Mouse (Mus musculus) heart, postnatal 0 days (tissue): ENCODE measurements around the gene Pck2. TPM values are rescaled to one million over a fixed set of nuclear protein-coding genes. Genes with fewer than 3 reads are reported as not detected.

Experiments
- ATAC-seq: fragments of 200-750 bp; cut with Nextera tagmentation; 2 replicates; pipeline ENCODE4 v1.8.0; 2017; ENCODE audit warnings: low read depth, moderate number of reproducible peaks, moderate library complexity; ENCODE audit not compliant: insufficient read depth
- DNase-seq: peaks from one replicate; pipeline ENCODE4 v3.0.0-alpha.2; 2016; ENCODE audit warnings: low spot score
- H3K27ac ChIP-seq: fragments of 300-500 bp; sonication (generic); 2 replicates; pipeline ENCODE4 v1.5.1; 2014; ENCODE audit warnings: low read depth, mild to moderate bottlenecking
- H3K27me3 ChIP-seq: fragments of 300-500 bp; sonication (generic); 2 replicates; pipeline ENCODE4 v1.6.1; 2014; ENCODE audit warnings: low read length, mixed read lengths; ENCODE audit not compliant: control insufficient read depth, insufficient read depth
- H3K36me3 ChIP-seq: fragments of 300-500 bp; sonication (generic); replicated peaks from 2 replicates; pipeline ENCODE4 v1.6.1; 2014; ENCODE audit warnings: low read length, mixed read lengths; ENCODE audit not compliant: control insufficient read depth, insufficient read depth
- H3K4me1 ChIP-seq: fragments of 300-500 bp; sonication (generic); 2 replicates; pipeline ENCODE4 v1.6.1; 2014; ENCODE audit warnings: antibody characterized with exemption; ENCODE audit not compliant: control insufficient read depth, insufficient read depth
- H3K4me2 ChIP-seq: fragments of 300-500 bp; sonication (generic); 2 replicates; pipeline ENCODE4 v1.6.1; 2014; ENCODE audit warnings: low read depth, mild to moderate bottlenecking, low read length, moderate library complexity
- H3K4me3 ChIP-seq: fragments of 300-500 bp; sonication (generic); 2 replicates; pipeline ENCODE4 v1.5.1; 2014; ENCODE audit warnings: low read depth, low read length
- H3K9ac ChIP-seq: fragments of 300-500 bp; sonication (generic); replicated peaks from 2 replicates; pipeline ENCODE4 v1.6.1; 2014; ENCODE audit warnings: low read depth, low read length, mixed read lengths
- H3K9me3 ChIP-seq: fragments of 300-500 bp; sonication (generic); replicated peaks from 2 replicates; pipeline ENCODE4 v1.6.1; 2016; ENCODE audit warnings: low read length; ENCODE audit not compliant: control insufficient read depth
- CTCF ChIP-seq: IDR thresholded peaks from 2 replicates; pipeline ENCODE4 v1.5.1; 2016; ENCODE audit warnings: antibody characterized with exemption, control low read depth, low read depth
- EP300 ChIP-seq: IDR thresholded peaks from 2 replicates; pipeline ENCODE4 v1.6.1; 2016; ENCODE audit warnings: antibody characterized with exemption, low read depth
- WGBS: fragments of 180-500 bp; shearing (Covaris S2); extraction: QIAGEN DNeasy Blood & Tissue Kit; methylation state at CpG from one replicate; pipeline ENCODE4 v1.1.7; 2014; 5-methylcytosine and 5-hydroxymethylcytosine counted together
- polyA plus RNA-seq: library from polyadenylated mRNA; unstranded; fragments of >200 nt; fragmentation: Nextera tagmentation; extraction: Ambion mirVana; gene quantifications from 2 replicates; pipeline ENCODE4 v1.2.1, GENCODE M21; 2015
- total RNA-seq: library from RNA; depleted of rRNA; stranded (reverse); fragments of >200 nt; gene quantifications from 2 replicates; pipeline ENCODE4 v1.2.3, GENCODE M21; 2014; ENCODE audit warnings: low replicate concordance

Gene Pck2
- total and polyA plus RNA-seq, 2 experiments from 2014 or later, result 22.6 to 85.2 TPM

GRCm38 (mm10) chr14:55551794-55552193 is 11.7 kb downstream of the Pck2 start:
- no peak for ATAC-seq
- no peak overlapping the region for H3K4me2 ChIP-seq
- peaks cover 27% of the 10 kb centered on the region for H3K36me3 ChIP-seq
- no peaks in the 10 kb centered on the region for H3K4me1 ChIP-seq
- no peak overlapping the region for H3K9ac ChIP-seq
- no peaks in the 10 kb centered on the region for H3K27me3 ChIP-seq
- H3K4me3 ChIP-seq, result no peak overlapping the region
- no peaks in the 10 kb centered on the region for H3K9me3 ChIP-seq
- WGBS, result 87% methylated on average over 8 of the region's 8 CpGs
- no peak for TF ChIP-seq EP300
- H3K27ac ChIP-seq, result no peak overlapping the region
- no peak for DNase-seq

- no peaks in the 10 kb centered on the region for H3K27me3 ChIP-seq
- no peak for TF ChIP-seq CTCF
- TF ChIP-seq EP300, result no peak
These were observed 14.6 kb downstream of the Pck2 start for GRCm38 (mm10) chr14:55554635-55555034.

GRCm38 (mm10) chr14:55555788-55556187 is 15.7 kb downstream of the Pck2 start:
- WGBS, result 61% methylated on average over 3 of the region's 3 CpGs

More at GRCm38 (mm10) chr14:55554635-55555034, 14.6 kb downstream of the Pck2 start:
- Histone ChIP-seq H3K36me3 (no peaks in the 10 kb centered on the region; the same call in 1 of the 2 replicates), H3K27ac (no peak overlapping the region), H3K4me2 (no peak overlapping the region), H3K4me3 (no peak overlapping the region), H3K9me3 (no peaks in the 10 kb centered on the region), H3K9ac (no peak overlapping the region), H3K4me1 (no peaks in the 10 kb centered on the region)
- DNase-seq, result no peak
- no peak for ATAC-seq

GRCm38 (mm10) chr14:55557003-55557402 is 16.9 kb downstream of the Pck2 start:
- H3K4me2 ChIP-seq, result no peak overlapping the region
- no peak for ATAC-seq
- 22% methylated on average over 5 of the region's 5 CpGs for WGBS

More at GRCm38 (mm10) chr14:55555788-55556187, 15.7 kb downstream of the Pck2 start:
- H3K36me3 ChIP-seq, result no peaks in the 10 kb centered on the region
- no peak overlapping the region for H3K9ac ChIP-seq
- H3K27ac ChIP-seq, result no peak overlapping the region
- ATAC-seq (no peak), DNase-seq (no peak)
- no peaks in the 10 kb centered on the region for H3K9me3 ChIP-seq
- H3K27me3 ChIP-seq, result no peaks in the 10 kb centered on the region
- H3K4me3 ChIP-seq, result no peak overlapping the region
- TF ChIP-seq CTCF, result no peak
- TF ChIP-seq EP300, result no peak
- no peaks in the 10 kb centered on the region for H3K4me1 ChIP-seq
- no peak overlapping the region for H3K4me2 ChIP-seq

GRCm38 (mm10) chr14:55557587-55557986 is 17.5 kb downstream of the Pck2 start:
- H3K9ac ChIP-seq, result no peak overlapping the region
- no peak overlapping the region for H3K4me3 ChIP-seq
- DNase-seq (no peak), ATAC-seq (no peak)
- WGBS, result 83% methylated on average over 3 of the region's 3 CpGs
- TF ChIP-seq EP300, result no peak
- TF ChIP-seq CTCF, result no peak
- peaks cover 4% of the 10 kb centered on the region; the same call in 1 of the 2 replicates for H3K36me3 ChIP-seq
- H3K4me1 ChIP-seq, result peaks cover 6% of the 10 kb centered on the region
- 0 out of 2 replicates have a peak overlapping the region, but pooled peaks have one; percentile 17 for H3K27ac ChIP-seq
- no peaks in the 10 kb centered on the region for H3K9me3 ChIP-seq
- H3K27me3 ChIP-seq, result no peaks in the 10 kb centered on the region
- no peak overlapping the region for H3K4me2 ChIP-seq

More at GRCm38 (mm10) chr14:55557003-55557402, 16.9 kb downstream of the Pck2 start:
- no peak overlapping the region for H3K4me3 ChIP-seq
- no peaks in the 10 kb centered on the region for H3K27me3 ChIP-seq
- H3K9me3 ChIP-seq, result no peaks in the 10 kb centered on the region
- H3K9ac ChIP-seq, result no peak overlapping the region
- H3K4me1 ChIP-seq, result peaks cover 6% of the 10 kb centered on the region
- H3K27ac ChIP-seq, result 0 out of 2 replicates have a peak overlapping the region, but pooled peaks have one; percentile 17
- no peaks in the 10 kb centered on the region for H3K36me3 ChIP-seq
- DNase-seq, result peak; percentile 80
- TF ChIP-seq CTCF, result peak; percentile 90
- TF ChIP-seq EP300, result peak; percentile 33; the same call in 1 of the 2 replicates
